Mouse (Mus musculus): ENCODE results near the gene Plagl2. TPM values are rescaled to one million over a fixed set of nuclear protein-coding genes. Genes with fewer than 3 reads are reported as not detected.

Gene Plagl2
- polyA plus RNA-seq, 1 experiment from 2014 or later, result 4.4 TPM

DNA sequence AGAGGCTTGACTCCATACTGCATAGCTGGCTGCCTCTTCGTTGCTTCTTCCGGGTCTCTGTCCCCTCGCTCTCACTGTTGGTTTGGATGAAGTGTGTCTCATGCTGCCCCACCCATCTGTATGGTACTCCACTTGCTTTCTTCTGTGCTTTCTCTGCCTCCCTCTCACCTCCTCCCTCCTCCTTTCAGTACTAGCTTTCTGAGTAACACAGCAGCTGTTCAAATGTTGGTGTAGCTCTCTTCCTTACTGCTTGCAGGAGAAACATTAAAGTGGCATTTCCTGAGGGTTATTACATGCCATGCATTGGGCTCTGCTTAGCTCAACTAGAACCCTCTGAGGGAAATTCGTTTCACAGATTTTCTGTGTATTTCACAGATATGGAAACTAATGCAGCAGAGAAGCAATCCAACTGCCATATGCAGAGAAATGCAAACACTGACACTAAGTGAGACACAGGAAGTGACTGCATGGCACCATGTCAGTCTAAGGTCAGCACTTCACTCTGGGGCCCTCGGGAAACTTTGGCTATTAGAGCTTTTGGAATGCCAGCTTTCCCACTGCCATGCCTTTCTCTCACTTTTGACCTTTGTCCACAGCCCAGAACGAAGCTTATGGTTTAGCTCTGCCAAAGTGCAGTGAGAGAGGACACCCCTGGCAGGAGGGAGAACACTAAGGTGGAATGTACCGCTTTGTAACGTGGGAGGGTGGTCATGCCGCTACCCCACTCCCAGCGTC lies 61.9 kb downstream of the Plagl2 start:
- no peaks in the 10 kb centered on the region for H3K4me1 ChIP-seq
- no peaks in the 10 kb centered on the region for H3K9me3 ChIP-seq (replicated peaks)
- no peak overlapping the region for H3K4me2 ChIP-seq
- WGBS, result 92% methylated on average over 10 of the region's 10 CpGs
- H3K4me3 ChIP-seq (replicated peaks), result no peak overlapping the region
- H3K9ac ChIP-seq (replicated peaks), result no peak overlapping the region
- no peak overlapping the region for H3K27ac ChIP-seq (replicated peaks)
- no peaks in the 10 kb centered on the region for H3K27me3 ChIP-seq (replicated peaks)
- peaks cover 44% of the 10 kb centered on the region for H3K36me3 ChIP-seq
- ATAC-seq (ENCODE audit: low FRiP score), result no peak

Other genes starting within 250 kb of the Plagl2 start
- 240 and 256 TPM in 2 replicates for gene Pdrg1, start 226.0 kb downstream of the Plagl2 start, polyA plus RNA-seq (2015; fragmentation: Nextera tagmentation; extraction: Ambion mirVana)
- gene Xkr7, start 209.6 kb downstream of the Plagl2 start, polyA plus RNA-seq (2015; fragmentation: Nextera tagmentation; extraction: Ambion mirVana), result 1.7 and 2.0 TPM in 2 replicates
- 1.3 and 1.4 TPM in 2 replicates for gene Ccm2l, start 175.5 kb downstream of the Plagl2 start, polyA plus RNA-seq (2015; fragmentation: Nextera tagmentation; extraction: Ambion mirVana)
- gene Hck, start 133.0 kb downstream of the Plagl2 start, polyA plus RNA-seq (2015; fragmentation: Nextera tagmentation; extraction: Ambion mirVana), result 3.2 and 4.0 TPM in 2 replicates
- 83.0 and 83.7 TPM in 2 replicates for gene Tm9sf4, start 80.1 kb downstream of the Plagl2 start, polyA plus RNA-seq (2015; fragmentation: Nextera tagmentation; extraction: Ambion mirVana)
- gene Tspyl3, start 16.0 kb downstream of the Plagl2 start, polyA plus RNA-seq (2015; fragmentation: Nextera tagmentation; extraction: Ambion mirVana), result 37.2 and 38.0 TPM in 2 replicates
- gene Pofut1, start 107 bp upstream of the Plagl2 start, polyA plus RNA-seq (2015; fragmentation: Nextera tagmentation; extraction: Ambion mirVana), result 5.3 and 5.5 TPM in 2 replicates
- 18.1 and 21.9 TPM in 2 replicates for gene Kif3b, start 50.0 kb upstream of the Plagl2 start, polyA plus RNA-seq (2015; fragmentation: Nextera tagmentation; extraction: Ambion mirVana)
- gene Asxl1, start 104.4 kb upstream of the Plagl2 start, polyA plus RNA-seq (2015; fragmentation: Nextera tagmentation; extraction: Ambion mirVana), result 10.2 and 10.6 TPM in 2 replicates

Data from neural tube, embryonic 15.5 days (tissue).